Mouse (Mus musculus) adrenal gland, adult 18-20 months (tissue): Measurements from ENCODE around the gene Fgfr2. TPM values are rescaled to one million over a fixed set of nuclear protein-coding genes. Genes with fewer than 3 reads are reported as not detected.

Experiments
- DNase-seq, 2 experiments: peaks; one replicate each; pipeline ENCODE4 v3.0.0; 2021 to 2022; ENCODE audit warnings: low spot score in 2 of 2
- total RNA-seq, 2 experiments: library from RNA; stranded (reverse); gene quantifications; 1 replicate in 1 of 2; 2 replicates in 1 of 2; pipeline ENCODE4 v1.2.3; 2021

Gene Fgfr2
- total RNA-seq, 2 experiments from 2014 or later: 294 to 308 TPM

- no peak for DNase-seq
These were observed 2874.7 kb downstream of the Fgfr2 start for GRCm38 (mm10) chr7:130248403-130248802.

- DNase-seq: no peak
These were observed 2875.3 kb downstream of the Fgfr2 start for GRCm38 (mm10) chr7:130247831-130248230.

GRCm38 (mm10) chr7:130246483-130246882 is 2876.7 kb downstream of the Fgfr2 start:
- no peak for DNase-seq

- DNase-seq: no peak
These were observed 2878.6 kb downstream of the Fgfr2 start for GRCm38 (mm10) chr7:130244545-130244944.

- DNase-seq: no peak
These were observed 2879.3 kb downstream of the Fgfr2 start for GRCm38 (mm10) chr7:130243811-130244210.

- no peak for DNase-seq
These were observed 2883.0 kb downstream of the Fgfr2 start for GRCm38 (mm10) chr7:130240191-130240590.

- no peak for DNase-seq
These were observed 2885.9 kb downstream of the Fgfr2 start for GRCm38 (mm10) chr7:130237244-130237643.

GRCm38 (mm10) chr7:130233777-130234176 is 2889.4 kb downstream of the Fgfr2 start:
- DNase-seq: peak in 1 of 2 experiments; percentile 42

GRCm38 (mm10) chr7:130230034-130230433 is 2893.1 kb downstream of the Fgfr2 start:
- no peak for DNase-seq

- DNase-seq: no peak
These were observed 2897.9 kb downstream of the Fgfr2 start for GRCm38 (mm10) chr7:130225227-130225626.

GRCm38 (mm10) chr7:130222633-130223354 is 2900.4 kb downstream of the Fgfr2 start:
- no peak for DNase-seq

GRCm38 (mm10) chr7:130221661-130222387 is 2901.3 kb downstream of the Fgfr2 start:
- no peak for DNase-seq

GRCm38 (mm10) chr7:130220627-130221026 is 2902.5 kb downstream of the Fgfr2 start:
- DNase-seq: no peak

- DNase-seq: peak in 1 of 2 experiments; percentile 45
These were observed 2903.3 kb downstream of the Fgfr2 start for GRCm38 (mm10) chr7:130219844-130220243.

GRCm38 (mm10) chr7:130216272-130216671 is 2906.9 kb downstream of the Fgfr2 start:
- no peak for DNase-seq

- DNase-seq: peak; percentile 50 to 53
These were observed 2907.6 kb downstream of the Fgfr2 start for GRCm38 (mm10) chr7:130215348-130216252.

GRCm38 (mm10) chr7:130213156-130213555 is 2910.0 kb downstream of the Fgfr2 start:
- no peak for DNase-seq

- no peak for DNase-seq
These were observed 2911.7 kb downstream of the Fgfr2 start for GRCm38 (mm10) chr7:130211411-130211810.

GRCm38 (mm10) chr7:130208601-130209000 is 2914.5 kb downstream of the Fgfr2 start:
- DNase-seq: no peak

GRCm38 (mm10) chr7:130206181-130206582 is 2917.0 kb downstream of the Fgfr2 start:
- DNase-seq: no peak

GRCm38 (mm10) chr7:130205140-130205539 is 2918.0 kb downstream of the Fgfr2 start:
- no peak for DNase-seq
